Mouse (Mus musculus): ENCODE results near the gene Efcab7.

- TF ChIP-seq CTCF (IDR thresholded peaks at IDR 0.05; ENCODE audit: low read depth) = no peak
- TF ChIP-seq EP300 (IDR thresholded peaks at IDR 0.05; ENCODE audit: low read depth) = no peak
Observed at GRCm38 (mm10) chr4:99947896-99948295, 118.9 kb downstream of the Efcab7 start.
